Mouse (Mus musculus) cerebellum, adult 8-10 months (tissue): Measurements from ENCODE around the gene Wnt6.
A peak's percentile ranks its signal among the peaks of the same experiment; 100 is the strongest.
"Not testable (repeated sequence)": the region's sequence is repeated elsewhere in the genome, so short reads cannot be mapped to it uniquely, and the experiment has no call there.

Experiments
- DNase-seq: peaks from one replicate; pipeline ENCODE4 v3.0.0; 2022

Gene Wnt6

GRCm38 (mm10) chr1:74807551-74808071 is 35.9 kb downstream of the Wnt6 start:
- DNase-seq: no peak

GRCm38 (mm10) chr1:74808078-74808477 is 36.4 kb downstream of the Wnt6 start:
- DNase-seq: peak; percentile 73

GRCm38 (mm10) chr1:74809007-74809406 is 37.3 kb downstream of the Wnt6 start:
- DNase-seq: no peak

- DNase-seq: no peak
Observed at GRCm38 (mm10) chr1:74814931-74815647, 43.4 kb downstream of the Wnt6 start.

- DNase-seq: not testable (repeated sequence)
Observed at GRCm38 (mm10) chr1:74815965-74816364, 44.3 kb downstream of the Wnt6 start.

GRCm38 (mm10) chr1:74816612-74817199 is 45.0 kb downstream of the Wnt6 start:
- peak; percentile 88 for DNase-seq

GRCm38 (mm10) chr1:74817219-74817618 is 45.5 kb downstream of the Wnt6 start:
- DNase-seq: no peak

- DNase-seq: no peak
Observed at GRCm38 (mm10) chr1:74818509-74818908, 46.8 kb downstream of the Wnt6 start.

GRCm38 (mm10) chr1:74823598-74823997 is 51.9 kb downstream of the Wnt6 start:
- not testable (repeated sequence) for DNase-seq

GRCm38 (mm10) chr1:74824518-74825302 is 53.0 kb downstream of the Wnt6 start:
- DNase-seq: no peak

- no peak for DNase-seq
Observed at GRCm38 (mm10) chr1:74830061-74830460, 58.4 kb downstream of the Wnt6 start.

GRCm38 (mm10) chr1:74833255-74833654 is 61.6 kb downstream of the Wnt6 start:
- no peak for DNase-seq
